Mouse (Mus musculus): ENCODE results near the gene Sv2c.

The Sv2c gene

GRCm38 (mm10) chr13:95965596-95965995 lies 166.8 kb downstream of the Sv2c start:
- no peak for DNase-seq

- no peak for DNase-seq
These were observed 167.2 kb downstream of the Sv2c start for GRCm38 (mm10) chr13:95965162-95965561.

GRCm38 (mm10) chr13:95964226-95964625 lies 168.2 kb downstream of the Sv2c start:
- no peak for DNase-seq

- DNase-seq = no peak
These were observed 168.7 kb downstream of the Sv2c start for GRCm38 (mm10) chr13:95963671-95964070.

- no peak for DNase-seq
These were observed 170.5 kb downstream of the Sv2c start for GRCm38 (mm10) chr13:95961905-95962304.

GRCm38 (mm10) chr13:95961191-95961791 lies 171.1 kb downstream of the Sv2c start:
- DNase-seq = peak; percentile 39

- no peak for DNase-seq
These were observed 171.7 kb downstream of the Sv2c start for GRCm38 (mm10) chr13:95960477-95961185.

- peak; percentile 51 for DNase-seq
These were observed 172.5 kb downstream of the Sv2c start for GRCm38 (mm10) chr13:95959651-95960476.

GRCm38 (mm10) chr13:95957134-95957533 lies 175.2 kb downstream of the Sv2c start:
- DNase-seq = peak; percentile 55

GRCm38 (mm10) chr13:95956327-95956781 lies 176.0 kb downstream of the Sv2c start:
- no peak for DNase-seq

GRCm38 (mm10) chr13:95955204-95955603 lies 177.2 kb downstream of the Sv2c start:
- no peak for DNase-seq

GRCm38 (mm10) chr13:95953636-95954035 lies 178.7 kb downstream of the Sv2c start:
- DNase-seq = no peak

GRCm38 (mm10) chr13:95952263-95952662 lies 180.1 kb downstream of the Sv2c start:
- DNase-seq = no peak

- DNase-seq = peak; percentile 62
These were observed 181.1 kb downstream of the Sv2c start for GRCm38 (mm10) chr13:95951098-95951894.

GRCm38 (mm10) chr13:95950434-95951091 lies 181.8 kb downstream of the Sv2c start:
- no peak for DNase-seq

- DNase-seq = no peak
These were observed 183.0 kb downstream of the Sv2c start for GRCm38 (mm10) chr13:95949356-95949755.

GRCm38 (mm10) chr13:95948821-95949220 lies 183.6 kb downstream of the Sv2c start:
- DNase-seq = no peak

- no peak for DNase-seq
These were observed 184.0 kb downstream of the Sv2c start for GRCm38 (mm10) chr13:95948394-95948793.

- no peak for DNase-seq
These were observed 186.4 kb downstream of the Sv2c start for GRCm38 (mm10) chr13:95945937-95946507.

- DNase-seq = no peak
These were observed 187.8 kb downstream of the Sv2c start for GRCm38 (mm10) chr13:95944621-95945020.

- DNase-seq = no peak
These were observed 188.5 kb downstream of the Sv2c start for GRCm38 (mm10) chr13:95943919-95944318.

GRCm38 (mm10) chr13:95942587-95942986 lies 189.8 kb downstream of the Sv2c start:
- no peak for DNase-seq
